Mouse (Mus musculus): ENCODE measurements around the gene Gngt2.
A peak's percentile ranks its signal among the peaks of the same experiment; 100 is the strongest.

Gene Gngt2

GRCm38 (mm10) chr11:95828181-95828964, 8.6 kb upstream of the Gngt2 start:
- TF ChIP-seq POU5F1 (IDR thresholded peaks at IDR 0.05; ENCODE audit: borderline replicate concordance, low read length) (no peak), CTCF (conservative IDR thresholded peaks at IDR 0.05; ENCODE audit: low read length) (no peak), NANOG (IDR thresholded peaks at IDR 0.05; ENCODE audit: borderline replicate concordance, low read length) (no peak)
- Histone ChIP-seq H3K27me3 (ENCODE audit: insufficient read depth, low read length) (peaks cover 81% of the 10 kb centered on the region), H3K36me3 (ENCODE audit: insufficient read depth, low read length) (peaks cover 15% of the 10 kb centered on the region; the same call in 1 of the 2 replicates), H3K4me1 (replicated peaks; ENCODE audit: low read depth, low read length) (peaks cover 73% of the 10 kb centered on the region), H3K4me3 (replicated peaks; ENCODE audit: low read length) (no peak overlapping the region), H3K9me3 (ENCODE audit: low read length) (no peaks in the 10 kb centered on the region)

DNA sequence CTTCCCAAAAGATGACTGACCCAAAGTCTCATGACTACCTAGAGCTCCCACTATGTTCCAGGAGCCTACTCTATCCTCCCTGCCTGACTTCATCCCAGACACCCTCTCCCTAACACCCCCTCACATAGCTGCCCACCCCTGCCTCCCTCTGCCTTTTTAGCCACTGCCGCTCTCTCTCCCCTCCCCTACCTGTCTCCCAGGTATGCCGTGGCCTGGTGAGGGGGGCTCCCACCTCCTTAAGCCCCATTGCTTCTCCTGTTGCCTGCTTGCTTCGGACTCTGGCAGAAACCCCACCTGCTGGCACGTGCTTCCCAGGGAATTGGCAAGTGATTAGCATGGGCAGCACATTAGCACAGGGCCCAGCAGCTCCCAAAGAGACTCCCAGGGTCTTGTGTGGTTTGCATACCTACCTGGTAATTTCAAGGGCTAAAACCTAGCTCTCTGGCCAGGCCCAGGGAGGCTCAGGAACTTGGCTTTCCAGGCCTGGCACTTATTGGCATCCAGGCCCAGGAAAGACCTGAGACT, 7.4 kb upstream of the Gngt2 start:
- no peak for TF ChIP-seq CTCF (conservative IDR thresholded peaks at IDR 0.05; ENCODE audit: low read length)
- Histone ChIP-seq H3K4me3 (replicated peaks; ENCODE audit: low read length) (peak overlapping the region; percentile 71; the same call in 1 of the 2 replicates), H3K27me3 (ENCODE audit: insufficient read depth, low read length) (peaks cover 84% of the 10 kb centered on the region), H3K36me3 (ENCODE audit: insufficient read depth, low read length) (peaks cover 15% of the 10 kb centered on the region; the same call in 1 of the 2 replicates), H3K4me1 (replicated peaks; ENCODE audit: low read depth, low read length) (peaks cover 79% of the 10 kb centered on the region), H3K9me3 (ENCODE audit: low read length) (no peaks in the 10 kb centered on the region)

DNA sequence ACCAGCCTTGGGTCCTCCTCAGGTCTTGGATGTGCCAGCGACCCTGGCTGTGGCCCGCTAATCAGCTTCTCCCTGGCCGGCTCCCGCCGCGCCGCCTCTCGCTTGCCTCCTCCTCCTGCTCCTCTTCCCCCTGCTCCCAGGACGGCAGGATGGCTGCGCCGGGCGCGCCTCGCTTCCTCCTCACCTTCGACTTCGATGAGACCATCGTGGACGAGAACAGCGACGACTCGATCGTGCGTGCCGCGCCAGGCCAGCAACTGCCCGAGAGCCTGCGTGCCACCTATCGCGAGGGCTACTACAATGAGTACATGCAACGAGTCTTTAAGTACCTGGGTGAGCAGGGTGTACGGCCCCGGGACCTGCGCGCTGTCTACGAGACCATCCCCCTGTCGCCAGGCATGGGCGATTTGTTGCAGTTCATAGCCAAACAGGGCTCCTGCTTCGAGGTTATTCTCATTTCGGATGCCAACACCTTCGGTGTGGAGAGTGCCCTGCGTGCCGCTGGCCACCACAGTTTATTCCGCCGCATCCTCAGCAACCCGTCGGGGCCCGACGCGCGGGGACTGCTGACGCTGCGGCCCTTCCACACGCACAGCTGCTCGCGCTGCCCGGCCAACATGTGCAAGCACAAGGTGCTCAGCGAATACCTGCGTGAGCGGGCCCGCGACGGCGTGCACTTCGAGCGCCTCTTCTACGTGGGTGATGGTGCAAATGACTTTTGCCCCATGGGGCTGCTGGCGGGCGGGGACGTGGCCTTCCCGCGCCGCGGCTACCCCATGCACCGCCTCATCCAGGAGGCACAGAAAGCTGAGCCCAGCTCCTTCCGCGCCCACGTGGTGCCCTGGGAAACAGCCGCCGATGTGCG, 6.4 kb upstream of the Gngt2 start:
- no peak for TF ChIP-seq CTCF (conservative IDR thresholded peaks at IDR 0.05; ENCODE audit: low read length)
- no peak for TF ChIP-seq POU5F1 (IDR thresholded peaks at IDR 0.05; ENCODE audit: borderline replicate concordance, low read length)
- TF ChIP-seq NANOG (IDR thresholded peaks at IDR 0.05; ENCODE audit: borderline replicate concordance, low read length): no peak
- H3K4me1 ChIP-seq (replicated peaks; ENCODE audit: low read depth, low read length): peaks cover 81% of the 10 kb centered on the region
- peaks cover 84% of the 10 kb centered on the region for H3K27me3 ChIP-seq (ENCODE audit: insufficient read depth, low read length)
- H3K9me3 ChIP-seq (ENCODE audit: low read length): no peaks in the 10 kb centered on the region
- H3K36me3 ChIP-seq (ENCODE audit: insufficient read depth, low read length): peaks cover 15% of the 10 kb centered on the region; the same call in 1 of the 2 replicates
- peak overlapping the region; percentile 71 for H3K4me3 ChIP-seq (replicated peaks; ENCODE audit: low read length)

- peaks cover 87% of the 10 kb centered on the region for H3K4me1 ChIP-seq (replicated peaks; ENCODE audit: low read depth, low read length)
- TF ChIP-seq NANOG (IDR thresholded peaks at IDR 0.05; ENCODE audit: borderline replicate concordance, low read length) (no peak), POU5F1 (IDR thresholded peaks at IDR 0.05; ENCODE audit: borderline replicate concordance, low read length) (no peak), CTCF (conservative IDR thresholded peaks at IDR 0.05; ENCODE audit: low read length) (no peak)
- peaks cover 85% of the 10 kb centered on the region for H3K27me3 ChIP-seq (ENCODE audit: insufficient read depth, low read length)
- no peaks in the 10 kb centered on the region for H3K9me3 ChIP-seq (ENCODE audit: low read length)
- peak overlapping the region; percentile 71 for H3K4me3 ChIP-seq (replicated peaks; ENCODE audit: low read length)
- peaks cover 15% of the 10 kb centered on the region; the same call in 1 of the 2 replicates for H3K36me3 ChIP-seq (ENCODE audit: insufficient read depth, low read length)
Observed at GRCm38 (mm10) chr11:95831276-95831619, 5.8 kb upstream of the Gngt2 start.

- TF ChIP-seq CTCF (conservative IDR thresholded peaks at IDR 0.05; ENCODE audit: low read length) (no peak), POU5F1 (IDR thresholded peaks at IDR 0.05; ENCODE audit: borderline replicate concordance, low read length) (no peak), NANOG (IDR thresholded peaks at IDR 0.05; ENCODE audit: borderline replicate concordance, low read length) (no peak)
- Histone ChIP-seq H3K27me3 (ENCODE audit: insufficient read depth, low read length) (peaks cover 85% of the 10 kb centered on the region), H3K36me3 (ENCODE audit: insufficient read depth, low read length) (peaks cover 15% of the 10 kb centered on the region; the same call in 1 of the 2 replicates), H3K9me3 (ENCODE audit: low read length) (no peaks in the 10 kb centered on the region), H3K4me3 (replicated peaks; ENCODE audit: low read length) (peak overlapping the region; percentile 71), H3K4me1 (replicated peaks; ENCODE audit: low read depth, low read length) (peaks cover 85% of the 10 kb centered on the region)
Observed at GRCm38 (mm10) chr11:95831641-95832040, 5.4 kb upstream of the Gngt2 start.

DNA sequence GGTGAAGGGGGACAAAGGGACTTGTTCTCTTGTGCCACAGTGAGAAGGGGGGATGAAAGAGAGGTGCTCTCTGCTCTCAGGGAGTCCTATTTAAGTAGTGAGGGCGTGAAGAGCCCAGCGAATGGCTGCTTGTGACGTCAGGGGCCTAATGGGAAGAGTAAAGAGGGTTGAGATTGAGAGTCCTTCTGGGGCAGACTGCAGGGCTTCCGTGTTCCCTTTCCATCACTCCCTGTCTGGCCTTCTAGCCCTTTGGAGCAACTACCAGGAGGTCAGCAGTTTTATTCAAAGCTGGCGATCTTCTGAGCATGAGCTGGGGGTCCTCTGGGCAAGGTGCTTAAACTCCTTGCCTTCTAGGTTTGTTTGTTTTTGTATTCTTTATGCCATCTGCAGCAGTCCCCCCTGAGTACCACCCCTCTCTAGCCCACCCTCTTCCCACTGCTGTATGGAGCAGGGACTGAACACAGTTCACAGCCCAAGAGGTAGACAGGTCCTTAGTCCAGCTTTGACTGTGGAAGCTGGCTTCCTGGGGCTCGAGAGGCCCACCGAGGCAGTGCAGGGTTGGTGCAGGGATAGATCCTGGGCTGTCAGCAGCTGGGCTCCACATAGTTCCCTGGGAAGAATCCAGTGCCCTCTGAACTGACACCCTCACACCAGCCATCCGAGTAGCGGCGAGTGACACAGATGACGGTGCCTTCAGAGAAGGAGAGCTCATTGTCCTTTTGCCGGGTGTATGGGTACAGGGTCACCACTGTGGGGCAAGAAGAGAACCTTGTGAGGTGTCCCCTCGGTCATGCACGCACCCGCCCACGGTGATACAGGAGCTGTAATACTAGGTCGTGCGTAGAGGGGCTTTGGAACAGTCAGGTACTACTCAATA, 4.6 kb upstream of the Gngt2 start:
- TF ChIP-seq POU5F1 (IDR thresholded peaks at IDR 0.05; ENCODE audit: borderline replicate concordance, low read length): no peak
- TF ChIP-seq NANOG (IDR thresholded peaks at IDR 0.05; ENCODE audit: borderline replicate concordance, low read length): no peak
- no peak for TF ChIP-seq CTCF (conservative IDR thresholded peaks at IDR 0.05; ENCODE audit: low read length)
- Histone ChIP-seq H3K27me3 (ENCODE audit: insufficient read depth, low read length) (peaks cover 91% of the 10 kb centered on the region), H3K4me1 (replicated peaks; ENCODE audit: low read depth, low read length) (peaks cover 78% of the 10 kb centered on the region), H3K36me3 (ENCODE audit: insufficient read depth, low read length) (peaks cover 15% of the 10 kb centered on the region; the same call in 1 of the 2 replicates), H3K9me3 (ENCODE audit: low read length) (no peaks in the 10 kb centered on the region), H3K4me3 (replicated peaks; ENCODE audit: low read length) (no peak overlapping the region)

GRCm38 (mm10) chr11:95833006-95833570, 3.9 kb upstream of the Gngt2 start:
- Histone ChIP-seq H3K36me3 (ENCODE audit: insufficient read depth, low read length) (peaks cover 15% of the 10 kb centered on the region; the same call in 1 of the 2 replicates), H3K27me3 (ENCODE audit: insufficient read depth, low read length) (peaks cover 96% of the 10 kb centered on the region), H3K4me3 (replicated peaks; ENCODE audit: low read length) (peak overlapping the region; percentile 18; the same call in 1 of the 2 replicates), H3K9me3 (ENCODE audit: low read length) (no peaks in the 10 kb centered on the region), H3K4me1 (replicated peaks; ENCODE audit: low read depth, low read length) (peaks cover 71% of the 10 kb centered on the region)
- no peak for TF ChIP-seq NANOG (IDR thresholded peaks at IDR 0.05; ENCODE audit: borderline replicate concordance, low read length)
- no peak for TF ChIP-seq CTCF (conservative IDR thresholded peaks at IDR 0.05; ENCODE audit: low read length)
- TF ChIP-seq POU5F1 (IDR thresholded peaks at IDR 0.05; ENCODE audit: borderline replicate concordance, low read length): no peak

Measured in E14TG2a.4 (cell line).